Mouse (Mus musculus) adrenal gland, postnatal 25 days (tissue): Measurements from ENCODE around the gene Cldn22. TPM values are rescaled to one million over a fixed set of nuclear protein-coding genes. Genes with fewer than 3 reads are reported as not detected.

Experiments used
- DNase-seq: peaks from one replicate; pipeline ENCODE4 v3.0.0; 2021; ENCODE audit warnings: mixed read lengths
- total RNA-seq: library from RNA; stranded (reverse); gene quantifications from 2 replicates; pipeline ENCODE4 v1.2.3, GENCODE M21; 2021

The Cldn22 gene
- total RNA-seq, 1 experiment from 2014 or later, result 1.1 TPM

DNA sequence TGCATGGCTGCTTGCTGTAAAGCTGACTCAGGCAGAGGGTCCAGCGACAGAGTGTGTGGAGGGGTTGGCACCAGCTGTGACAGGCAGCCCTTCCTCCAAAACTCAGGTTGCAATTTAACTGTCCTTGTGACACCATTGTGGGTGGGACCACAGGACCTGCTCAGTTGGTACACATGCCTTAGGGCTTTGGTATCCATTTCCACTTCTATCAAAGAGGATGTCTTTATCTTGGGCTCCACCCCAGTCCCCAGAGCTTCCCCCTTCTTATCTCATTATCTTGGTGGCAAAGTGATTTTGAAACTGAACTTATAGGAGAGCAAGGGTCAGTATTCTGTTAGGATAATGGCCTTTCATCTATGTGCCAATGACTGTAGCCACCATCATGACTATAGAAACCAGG lies 9.7 kb downstream of the Cldn22 start:
- DNase-seq, result no peak

DNA sequence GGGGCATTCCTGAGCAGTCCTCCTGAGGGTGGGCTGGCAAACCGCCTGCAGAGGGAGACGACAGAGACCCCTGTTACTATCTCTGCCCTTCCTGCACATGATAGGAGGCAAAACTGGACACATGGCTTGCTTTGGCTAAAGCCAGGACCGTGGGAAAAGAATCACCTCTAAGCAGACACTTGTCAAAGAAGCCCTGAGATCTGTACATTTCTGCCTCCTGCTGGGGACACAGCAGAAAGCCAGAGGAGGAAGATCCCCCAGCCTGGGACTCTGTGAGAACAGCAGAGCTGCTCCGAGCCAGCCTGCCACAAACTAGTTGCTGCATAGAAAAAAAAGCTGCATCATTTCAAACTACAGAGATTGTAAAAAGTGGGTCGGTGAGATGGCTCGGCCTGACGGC lies 18.8 kb downstream of the Cldn22 start:
- DNase-seq, result no peak

DNA sequence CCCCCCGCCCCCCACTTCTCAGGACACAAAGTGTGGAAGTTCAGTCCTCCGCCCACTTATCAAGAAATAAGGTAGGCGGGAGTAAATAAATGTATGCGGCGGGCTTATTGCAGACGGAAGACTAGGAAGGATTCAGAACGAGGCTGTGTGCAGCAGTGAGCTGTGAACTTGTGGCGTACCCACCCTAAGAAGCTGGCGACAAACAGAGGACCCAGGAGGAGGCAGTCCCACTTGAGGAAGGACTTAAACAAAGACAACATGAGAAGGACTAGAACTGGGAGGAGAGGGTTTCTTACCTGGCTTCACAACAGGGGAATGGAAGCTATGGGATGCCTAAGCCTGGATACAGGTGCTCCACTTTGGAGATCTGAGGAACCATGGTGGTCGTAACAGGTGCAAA lies 19.4 kb downstream of the Cldn22 start:
- no peak for DNase-seq

DNA sequence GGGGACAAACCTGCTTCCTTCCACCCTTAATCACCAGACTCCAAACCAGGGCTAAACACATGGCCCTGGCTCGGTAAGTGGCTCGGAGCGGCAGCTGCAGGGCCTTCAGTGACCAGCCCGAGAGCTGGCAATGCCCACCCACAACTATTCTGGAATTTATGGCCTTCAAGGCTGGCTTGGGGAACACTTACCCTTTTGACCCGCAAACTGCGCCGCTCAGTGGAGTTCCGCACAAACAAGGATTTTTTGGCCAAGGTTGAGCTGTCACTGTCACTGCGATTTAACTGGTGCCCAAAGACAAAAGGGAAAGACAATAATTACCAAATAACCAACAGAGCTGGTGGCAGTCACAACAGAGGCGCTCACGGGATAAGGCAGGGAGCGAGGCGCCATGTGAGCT lies 21.7 kb downstream of the Cldn22 start:
- DNase-seq, result peak; percentile 43

DNA sequence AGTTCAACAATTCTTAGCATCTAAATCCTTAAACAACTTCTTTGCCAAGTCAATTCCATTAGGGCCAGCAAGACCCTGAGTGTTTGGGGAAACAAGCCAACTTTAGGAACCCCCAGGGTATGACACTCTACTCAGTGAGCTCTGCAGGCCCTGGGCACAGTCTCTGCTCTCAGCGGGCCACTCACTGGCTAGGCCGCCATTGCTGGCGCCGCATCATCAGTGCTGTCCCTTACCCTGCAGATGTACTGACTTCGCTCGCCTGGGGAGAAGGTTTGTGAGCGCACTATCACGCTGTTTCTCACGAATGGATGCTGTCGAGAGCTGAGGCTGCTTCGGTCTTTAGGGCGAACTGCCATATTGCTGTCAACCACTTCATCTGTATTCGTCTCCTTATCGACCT lies 22.9 kb downstream of the Cldn22 start:
- no peak for DNase-seq

DNA sequence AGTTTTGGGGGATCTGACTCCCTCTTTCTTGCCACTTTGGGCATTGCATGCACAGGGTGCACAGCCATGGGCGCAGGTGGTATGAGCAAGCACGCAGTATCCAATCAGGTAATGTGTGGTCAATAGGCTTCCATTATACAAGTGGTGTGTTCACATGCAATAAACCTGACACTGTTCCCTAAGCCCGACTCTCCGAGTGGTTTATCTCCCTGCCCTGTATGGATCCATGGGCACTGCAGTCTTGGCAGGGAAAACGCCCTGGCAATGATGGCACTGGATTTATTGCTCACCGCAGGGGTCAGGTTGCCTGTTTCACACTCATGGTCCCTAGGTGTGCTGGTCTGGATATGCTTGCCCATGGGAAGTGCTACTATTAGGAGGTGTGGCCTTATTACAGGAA lies 23.6 kb downstream of the Cldn22 start:
- no peak for DNase-seq

DNA sequence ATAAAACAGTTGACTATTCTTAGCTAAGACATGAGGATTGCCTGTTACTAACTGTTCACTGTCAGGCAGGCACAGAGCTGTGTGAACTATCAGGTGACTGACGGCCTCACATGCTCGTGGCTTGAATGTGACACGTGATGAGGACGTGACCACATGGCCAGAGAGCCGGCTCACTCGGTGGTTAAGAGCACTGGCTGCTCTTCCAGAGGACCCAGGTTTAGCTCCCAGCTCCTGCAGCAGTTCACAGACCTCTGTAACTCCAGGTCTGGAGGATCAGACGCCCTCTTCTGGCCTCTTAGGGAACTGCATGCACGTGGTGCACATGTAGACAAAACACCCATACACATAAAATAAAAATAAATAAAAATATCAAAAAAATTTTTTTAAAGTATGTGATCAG lies 25.6 kb downstream of the Cldn22 start:
- DNase-seq, result no peak

DNA sequence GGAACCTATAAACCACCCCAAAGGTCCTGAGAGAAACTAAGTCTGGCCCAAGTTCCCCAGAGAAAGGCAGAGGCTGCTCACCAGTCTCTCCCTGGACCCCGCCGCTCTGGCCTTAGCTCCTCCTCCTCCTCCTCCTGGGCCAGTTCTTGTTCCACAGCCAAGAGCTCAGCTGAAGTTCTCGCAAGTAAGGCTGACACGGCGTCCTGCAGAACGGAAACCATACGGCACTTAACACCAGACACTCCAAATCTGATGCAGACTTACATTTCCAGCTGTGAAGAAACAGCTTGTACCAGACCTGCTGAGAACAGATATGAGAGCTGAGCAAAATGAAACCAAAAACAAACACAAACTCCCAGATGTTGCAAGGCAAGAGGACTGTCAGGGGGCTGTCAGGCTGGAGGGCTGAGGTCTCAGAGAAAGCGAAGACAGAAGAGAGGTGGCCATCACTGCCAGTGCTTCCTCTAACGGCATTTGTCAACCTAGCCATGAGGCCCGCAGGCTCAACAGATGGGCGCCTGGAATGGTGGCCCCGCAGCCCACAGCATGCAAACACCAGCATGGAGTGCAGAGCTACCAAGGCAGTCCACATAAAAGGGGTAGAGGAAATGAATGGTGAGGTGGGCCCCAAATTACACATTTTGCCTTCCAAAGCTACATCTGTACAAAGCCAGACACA lies 27.7 kb downstream of the Cldn22 start:
- no peak for DNase-seq

DNA sequence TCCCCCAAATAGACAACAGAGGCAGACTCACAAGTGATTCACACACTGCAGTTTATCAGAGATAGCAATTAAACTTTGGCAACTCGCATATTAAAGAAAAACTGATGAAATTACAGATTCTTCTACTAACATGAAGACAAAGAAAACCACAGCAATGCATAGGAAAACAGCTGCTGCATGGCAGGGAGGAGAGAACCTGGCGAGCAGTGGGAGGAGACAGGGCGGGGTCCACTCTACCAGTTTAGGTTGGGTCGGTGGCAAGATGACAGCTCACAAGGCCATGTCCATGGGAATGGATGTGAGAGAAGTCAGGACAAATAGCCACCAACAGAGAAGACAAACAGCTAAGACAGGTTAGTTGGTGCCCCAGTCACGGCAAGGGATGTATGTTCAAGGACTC lies 28.5 kb downstream of the Cldn22 start:
- DNase-seq, result no peak

DNA sequence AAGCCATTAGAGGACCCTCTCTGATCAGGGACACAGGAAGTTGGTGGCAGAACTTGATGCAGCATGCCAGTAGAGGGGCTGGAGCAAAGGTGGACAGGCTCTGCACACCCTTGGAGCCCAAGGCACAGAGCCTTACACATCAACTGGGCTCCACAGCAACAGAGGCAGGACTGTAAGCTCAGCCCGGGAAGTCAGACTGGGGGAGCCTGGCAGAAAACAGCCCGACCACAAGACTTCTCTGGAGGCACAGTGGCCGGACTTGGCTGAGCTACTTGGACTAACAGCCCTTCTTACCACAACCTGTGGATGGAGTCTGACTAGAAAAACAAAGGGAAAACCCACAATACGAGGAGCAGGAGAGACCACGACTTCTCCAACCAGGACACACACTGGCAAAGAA lies 29.1 kb downstream of the Cldn22 start:
- DNase-seq, result no peak

DNA sequence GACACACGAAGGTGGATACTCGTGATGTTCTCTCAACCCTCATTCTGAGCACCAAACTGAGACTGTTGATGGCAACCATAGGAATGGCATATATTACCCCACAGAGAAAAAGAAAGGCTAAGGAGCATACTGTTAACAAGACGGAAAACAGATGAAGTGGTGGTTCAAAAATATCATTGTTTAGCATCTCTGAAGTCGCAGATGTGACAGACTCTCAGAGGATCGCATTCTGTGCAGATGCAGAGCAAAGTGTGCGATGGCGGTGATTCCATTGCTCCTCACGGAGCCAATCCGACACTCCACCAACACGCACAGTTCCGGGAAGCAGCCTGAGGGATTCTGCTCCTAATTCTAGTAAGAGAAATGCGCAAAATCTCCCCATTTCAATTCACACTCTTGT lies 35.0 kb downstream of the Cldn22 start:
- DNase-seq, result no peak

DNA sequence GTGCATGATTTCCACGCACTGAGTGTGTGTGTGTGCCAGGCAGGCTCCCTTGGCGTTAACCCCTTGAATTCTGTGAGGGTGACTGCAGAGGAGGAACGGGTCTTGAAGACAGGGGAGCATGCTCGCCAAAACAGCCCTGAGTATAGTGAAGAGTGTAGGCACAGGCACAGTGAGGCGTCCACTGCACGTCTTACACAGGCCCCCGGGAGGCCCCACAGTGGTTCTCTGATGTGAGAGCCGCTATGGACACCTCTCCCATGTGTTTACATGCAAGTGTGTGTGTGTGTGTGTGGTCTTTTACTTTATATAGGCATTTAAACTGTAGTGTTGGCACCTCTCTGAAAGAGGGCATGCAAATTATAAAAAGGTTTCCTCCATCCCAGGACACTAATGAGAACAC lies 42.3 kb downstream of the Cldn22 start:
- no peak for DNase-seq

DNA sequence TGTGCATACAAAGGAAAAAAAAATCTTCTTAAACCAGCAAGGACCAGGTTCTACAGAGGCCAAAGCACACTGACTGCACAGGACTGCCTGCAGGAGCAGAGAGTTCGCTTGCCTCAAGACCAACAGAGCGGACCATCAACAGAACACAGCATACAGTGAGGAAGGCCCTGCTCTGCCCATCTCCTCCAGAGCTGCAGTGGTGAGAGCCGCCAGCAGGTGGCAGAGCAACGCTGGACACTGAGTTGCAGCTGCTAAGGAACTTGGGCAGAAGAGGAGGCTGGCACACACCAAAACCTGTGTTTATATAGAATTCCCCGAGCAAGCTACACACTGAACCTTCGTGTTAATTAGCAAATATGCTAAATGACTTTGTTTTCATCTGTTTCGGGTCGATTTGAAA lies 42.8 kb downstream of the Cldn22 start:
- DNase-seq, result peak; percentile 87

DNA sequence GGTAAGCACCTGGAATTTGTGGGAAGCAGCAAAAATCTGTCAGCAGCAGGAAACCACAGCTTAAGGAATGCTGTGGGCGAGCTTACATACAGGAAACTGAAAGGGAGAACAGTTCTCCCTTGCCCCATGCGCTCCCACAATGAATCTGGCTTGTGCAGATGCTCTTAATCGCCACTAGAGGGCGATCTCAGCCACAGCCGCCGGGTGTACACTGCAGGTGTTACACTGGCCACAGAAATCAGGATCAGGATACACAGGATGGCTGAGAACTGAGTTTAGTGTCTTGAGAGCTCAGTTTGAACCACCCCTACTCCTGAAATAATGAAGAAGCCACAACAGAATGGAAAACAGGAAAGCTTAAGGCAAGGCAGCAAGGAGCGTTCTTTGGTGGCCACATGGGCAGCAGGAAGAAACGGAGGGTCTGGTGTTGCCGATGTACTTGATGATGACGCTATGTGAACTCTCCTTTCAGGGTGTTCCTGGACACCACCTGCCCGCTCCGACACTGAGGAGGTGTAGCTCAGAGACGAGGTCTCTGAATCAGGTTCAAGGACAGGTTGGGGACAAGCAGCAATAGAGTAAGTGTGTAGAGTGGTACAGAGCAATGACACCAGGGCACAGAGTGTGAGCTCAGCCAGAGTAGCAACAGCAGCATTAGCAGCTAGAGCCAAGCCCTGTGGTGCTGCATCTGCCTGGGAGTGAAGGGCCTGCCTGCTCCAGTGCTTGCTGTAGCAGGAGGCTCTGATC lies 48.3 kb downstream of the Cldn22 start:
- DNase-seq, result peak; percentile 22

DNA sequence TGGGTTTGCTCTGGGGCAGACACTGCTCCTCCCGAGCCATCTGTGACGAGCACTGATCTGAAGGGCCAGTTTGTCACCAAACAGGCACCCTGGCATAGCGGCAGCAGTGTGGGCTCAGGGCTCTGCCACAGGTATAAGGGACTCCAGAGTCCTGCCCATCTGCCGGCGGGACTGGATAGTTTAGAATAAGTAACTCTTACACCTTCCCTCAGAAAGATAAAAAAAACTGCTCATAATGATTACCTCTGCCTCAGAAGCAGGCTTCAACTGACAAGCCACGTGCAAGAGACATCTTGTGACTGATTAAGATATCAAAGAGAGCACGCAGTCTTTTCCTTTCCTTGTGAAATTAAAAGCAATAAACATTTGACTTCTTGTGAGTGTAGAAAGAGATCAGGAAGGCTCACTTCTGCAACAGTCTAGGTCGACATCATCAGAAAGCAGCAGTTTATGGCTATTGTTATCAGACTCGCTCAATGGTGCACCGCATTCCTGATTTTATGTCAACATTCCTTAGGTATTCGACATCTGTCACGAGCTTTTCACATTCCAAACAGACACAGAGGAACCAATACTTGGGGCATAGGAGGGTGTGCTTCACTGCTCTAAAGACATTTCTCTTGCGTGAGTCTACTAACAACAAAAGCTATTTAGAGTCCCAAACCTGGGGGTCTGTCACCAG lies 50.4 kb downstream of the Cldn22 start:
- no peak for DNase-seq

Other genes starting within 250 kb of the Cldn22 start
- gene Ing2, start 148.9 kb upstream of the Cldn22 start, total RNA-seq, result 26.8 and 28.9 TPM in 2 replicates
- 10.9 and 17.2 TPM in 2 replicates for gene Cdkn2aip, start 110.5 kb upstream of the Cldn22 start, total RNA-seq
- gene Cldn24, start 2.3 kb upstream of the Cldn22 start, total RNA-seq, result not detected in 2 replicates
- gene Wwc2, start 166.4 kb downstream of the Cldn22 start, total RNA-seq, result 23.0 and 27.0 TPM in 2 replicates